Mouse (Mus musculus) limb, embryonic 14.5 days (tissue): Measurements from ENCODE around the gene Pifo. TPM values are rescaled to one million over a fixed set of nuclear protein-coding genes. Genes with fewer than 3 reads are reported as not detected.

Experiments
- ATAC-seq: fragments of 200-750 bp; cut with Nextera tagmentation; 2 replicates; pipeline ENCODE4 v1.8.0; 2017; ENCODE audit warnings: low read depth, moderate number of reproducible peaks, moderate TSS enrichment; ENCODE audit not compliant: low FRiP score
- DNase-seq: peaks from one replicate; pipeline ENCODE4 v3.0.0-alpha.2; 2015; ENCODE audit warnings: low spot score
- H3K27ac ChIP-seq: fragments of 300-500 bp; sonication (generic); replicated peaks from 2 replicates; pipeline ENCODE4 v1.5.1; 2014; ENCODE audit warnings: low read depth, mild to moderate bottlenecking, low read length, moderate library complexity, mixed read lengths
- H3K27me3 ChIP-seq: fragments of 300-500 bp; sonication (generic); 2 replicates; pipeline ENCODE4 v1.6.1; 2014; ENCODE audit warnings: low read length, mixed read lengths; ENCODE audit not compliant: control insufficient read depth, insufficient read depth
- H3K36me3 ChIP-seq: fragments of 300-500 bp; sonication (generic); 2 replicates; pipeline ENCODE4 v1.6.1; 2014; ENCODE audit warnings: mild to moderate bottlenecking, low read length, moderate library complexity, mixed read lengths; ENCODE audit not compliant: control insufficient read depth, insufficient read depth
- H3K4me1 ChIP-seq: fragments of 300-500 bp; sonication (generic); 2 replicates; pipeline ENCODE4 v1.6.1; 2014; ENCODE audit warnings: antibody characterized with exemption, low read length, mixed read lengths; ENCODE audit not compliant: control insufficient read depth, insufficient read depth
- H3K4me2 ChIP-seq: fragments of 300-500 bp; sonication (generic); replicated peaks from 2 replicates; pipeline ENCODE4 v1.6.1; 2014; ENCODE audit warnings: low read depth, mild to moderate bottlenecking, low read length, moderate library complexity; ENCODE audit not compliant: severe bottlenecking
- H3K4me3 ChIP-seq: fragments of 300-500 bp; sonication (generic); replicated peaks from 2 replicates; pipeline ENCODE4 v1.5.1; 2014; ENCODE audit warnings: low read length
- H3K9ac ChIP-seq: fragments of 300-500 bp; sonication (generic); 2 replicates; pipeline ENCODE4 v1.6.1; 2014; ENCODE audit warnings: mild to moderate bottlenecking, low read depth, low read length, moderate library complexity; ENCODE audit not compliant: severe bottlenecking
- H3K9me3 ChIP-seq: fragments of 300-500 bp; sonication (generic); 2 replicates; pipeline ENCODE4 v1.6.1; 2016; ENCODE audit warnings: low read length; ENCODE audit not compliant: control insufficient read depth
- POLR2A ChIP-seq: fragments of 200-500 bp; IDR thresholded peaks from 2 replicates; pipeline ENCODE4 v1.8.0; 2012; ENCODE audit warnings: inconsistent platforms, mild to moderate bottlenecking, moderate library complexity, borderline replicate concordance; ENCODE audit not compliant: insufficient read depth, insufficient read length; ENCODE audit errors: extremely low read depth
- WGBS: fragments of 180-500 bp; shearing (Covaris S2); extraction: QIAGEN DNeasy Blood & Tissue Kit; methylation state at CpG from one replicate; pipeline ENCODE4 v1.1.7; 2014; 5-methylcytosine and 5-hydroxymethylcytosine counted together
- polyA plus RNA-seq, 2 experiments: library from polyadenylated mRNA; depleted of rRNA in 1 of 2; stranded (reverse) in 1 of 2; unstranded in 1 of 2; fragments of >200 nt; fragmentation: Nextera tagmentation in 1 of 2; extraction: Ambion mirVana in 1 of 2; gene quantifications; 2 replicates each; pipeline versions ENCODE4 v1.2.1 to v1.2.3; 2012 to 2014

The Pifo gene
- polyA plus RNA-seq, 2 experiments = 0.09 TPM; not detected in 1

- no peak for DNase-seq
- Histone ChIP-seq H3K36me3 (peaks cover 46% of the 10 kb centered on the region), H3K27me3 (no peaks in the 10 kb centered on the region)
Observed at GRCm38 (mm10) chr3:105960700-105961099, 53.7 kb downstream of the Pifo start.

GRCm38 (mm10) chr3:105959999-105960398, 54.4 kb downstream of the Pifo start, which contains the start of gene Atp5f1:
TSS of gene Atp5f1 (minus strand) at chr3:105960099.
- no peak for ATAC-seq
- H3K4me3 ChIP-seq = peak within 1 kb of the TSS; percentile 97
- H3K27me3 ChIP-seq = no peaks in the 10 kb centered on the region
- H3K27ac ChIP-seq = peak within 1 kb of the TSS; percentile 65
- no peak for DNase-seq
- no peak for TF ChIP-seq POLR2A
- 5% methylated on average over 6 of the region's 6 CpGs for WGBS
- H3K4me2 ChIP-seq = peak within 1 kb of the TSS; percentile 78
- peaks cover 16% of the 10 kb centered on the region for H3K4me1 ChIP-seq
- H3K9ac ChIP-seq = peak within 1 kb of the TSS; percentile 92
- H3K36me3 ChIP-seq = peaks cover 42% of the 10 kb centered on the region
- H3K9me3 ChIP-seq = no peaks in the 10 kb centered on the region

More at GRCm38 (mm10) chr3:105960700-105961099, 53.7 kb downstream of the Pifo start:
- no peaks in the 10 kb centered on the region for H3K9me3 ChIP-seq
- H3K9ac ChIP-seq = no peak overlapping the region
- H3K4me2 ChIP-seq = peak overlapping the region; percentile 78; the same call in 1 of the 2 replicates
- H3K27ac ChIP-seq = no peak overlapping the region
- peak overlapping the region; percentile 97; the same call in 1 of the 2 replicates for H3K4me3 ChIP-seq
- H3K4me1 ChIP-seq = peaks cover 16% of the 10 kb centered on the region
- WGBS = 89% methylated on average over 2 of the region's 2 CpGs
- no peak for TF ChIP-seq POLR2A
- ATAC-seq = no peak

GRCm38 (mm10) chr3:105959585-105959984, 54.9 kb downstream of the Pifo start:
- Histone ChIP-seq H3K4me2 (peak overlapping the region; percentile 78), H3K9ac (peak overlapping the region; percentile 92), H3K36me3 (peaks cover 42% of the 10 kb centered on the region), H3K4me1 (peaks cover 16% of the 10 kb centered on the region), H3K9me3 (no peaks in the 10 kb centered on the region), H3K27me3 (no peaks in the 10 kb centered on the region), H3K27ac (peak overlapping the region; percentile 58), H3K4me3 (peak overlapping the region; percentile 97)
- under 1% methylated on average over 19 of the region's 26 CpGs for WGBS
- ATAC-seq = peak; percentile 45
- DNase-seq = peak; percentile 22
- TF ChIP-seq POLR2A = no peak

- TF ChIP-seq POLR2A = peak; percentile 97
- Histone ChIP-seq H3K4me2 (peak within 1 kb of the TSS; percentile 78), H3K27ac (peak within 1 kb of the TSS; percentile 65), H3K9ac (peak within 1 kb of the TSS; percentile 92), H3K4me1 (peaks cover 16% of the 10 kb centered on the region), H3K27me3 (no peaks in the 10 kb centered on the region), H3K9me3 (no peaks in the 10 kb centered on the region), H3K4me3 (peak within 1 kb of the TSS; percentile 97), H3K36me3 (peaks cover 41% of the 10 kb centered on the region)
- peak; percentile 99 for DNase-seq
- under 1% methylated on average over 43 of the region's 52 CpGs for WGBS
- ATAC-seq = peak; percentile 98
Observed at GRCm38 (mm10) chr3:105958974-105959580, 55.4 kb downstream of the Pifo start, which contains the start of gene Wdr77. TSS of gene Wdr77 (plus strand) at chr3:105959369.

GRCm38 (mm10) chr3:105958204-105958603, 56.2 kb downstream of the Pifo start:
- Histone ChIP-seq H3K4me2 (peak overlapping the region; percentile 57), H3K27me3 (no peaks in the 10 kb centered on the region), H3K36me3 (peaks cover 37% of the 10 kb centered on the region), H3K9me3 (no peaks in the 10 kb centered on the region), H3K27ac (no peak overlapping the region), H3K4me3 (peak overlapping the region; percentile 97), H3K4me1 (peaks cover 16% of the 10 kb centered on the region), H3K9ac (peak overlapping the region; percentile 92)
- WGBS = 47% methylated on average over 5 of the region's 5 CpGs
- no peak for ATAC-seq
- no peak for TF ChIP-seq POLR2A
- DNase-seq = no peak
